Comparison of ENCODE assay signal across 15 mouse cellular contexts in genomic region chrX:142903854-142904253, GRCm38 (mm10).
DNase-seq lines count a peak whose midpoint lies in the region; ATAC-seq lines count a peak whose summit lies in the region.
"Had no signal": no experiment of that assay in that cellular context is flagged by ENCODE, and none has a peak within 500 bp of the region (broad histone marks: within the 10 kb centered on the region; RNA-seq: fewer than 3 reads in every experiment).

No protein-coding gene starts in this region.

- ATAC-seq in hematopoietic stem cell, adult 5-6 weeks (replicated peaks in 1 of 2; ENCODE audit: insufficient read depth in 1 of 2, low FRiP score in 2 of 2, low TSS enrichment in 1 of 2, low read depth in 1 of 2, poor library complexity in 2 of 2, severe bottlenecking in 2 of 2) = peak; percentile 68 to 81
- ATAC-seq: forebrain, embryonic 16.5 days; hindbrain, embryonic 16.5 days; inflammation-experienced regulatory T-cells, adult 6 months; intestine, postnatal 0 days had no signal

- DNase-seq in B cell, adult 2 months = peak; percentile 14 to 32
- peak; percentile 87 for DNase-seq in MEL-GATA-1-ER (ENCODE audit: extremely low read depth, low read depth)
- DNase-seq in gastrocnemius, postnatal 10 days = no peak
- DNase-seq in adrenal gland, adult 8-10 months = no peak
- DNase-seq in cerebellum, postnatal 4 days (ENCODE audit: low spot score in 2 of 2) = no peak
- no peak for DNase-seq in kidney, adult 11 months
- DNase-seq: adrenal gland, postnatal 25 days; cerebellum, adult 8-10 months; cerebellum, postnatal 14 days; gastrocnemius, postnatal 14 days had no signal

Comparison
In these comparisons a context has a peak if more than half of its experiments do, and no peak if none do; other contexts are left out.
1. DNase-seq: peak in B cell, adult 2 months (2 of 2) and MEL-GATA-1-ER (single experiment); none in gastrocnemius, postnatal 10 days (single experiment), adrenal gland, adult 8-10 months (single experiment), cerebellum, postnatal 4 days (0 of 2) and kidney, adult 11 months (single experiment).